Mouse (Mus musculus): ENCODE results near the gene Retreg3. TPM values are rescaled to one million over a fixed set of nuclear protein-coding genes. Genes with fewer than 3 reads are reported as not detected.
"Not testable (repeated sequence)": the region's sequence is repeated elsewhere in the genome, so short reads cannot be mapped to it uniquely, and the experiment has no call there.

Retreg3 gene
- polyA plus RNA-seq, 1 experiment from 2014 or later = 18.4 TPM

DNA sequence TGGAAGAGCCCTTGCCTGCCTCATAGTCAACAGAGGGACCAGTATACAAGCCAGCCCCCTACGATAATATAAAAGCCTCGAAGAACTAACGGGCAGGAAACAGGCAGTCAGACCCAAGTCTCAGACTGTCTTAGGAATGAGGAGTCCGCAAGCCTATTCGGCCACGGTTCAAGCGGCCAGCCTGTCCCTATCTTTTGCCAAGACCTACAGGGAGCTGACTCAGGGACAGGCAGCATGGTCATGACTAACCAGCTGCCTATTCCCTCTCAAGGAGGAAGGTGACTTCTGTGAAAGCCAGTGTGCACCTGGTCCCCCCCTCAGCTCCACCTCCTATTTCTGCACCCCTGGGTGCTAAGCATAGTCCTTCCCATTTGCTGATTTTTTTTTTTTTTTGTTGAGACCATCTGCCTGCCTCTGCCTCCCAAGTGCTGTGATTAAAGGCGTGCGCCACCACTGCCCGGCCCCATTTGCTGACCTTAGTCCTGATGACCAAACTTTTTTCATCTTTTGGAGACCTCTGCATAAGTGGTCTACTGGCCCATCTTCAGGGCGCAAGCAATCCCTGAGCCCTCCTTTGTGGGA, 9.4 kb upstream of the Retreg3 start:
- H3K27me3 ChIP-seq (ENCODE audit: control insufficient read depth, insufficient read depth, low read depth, low read length) = no peaks in the 10 kb centered on the region
- 0 out of 2 replicates have a peak, but pooled peaks cover 4% of the 10 kb centered on the region for H3K4me1 ChIP-seq (replicated peaks; ENCODE audit: control insufficient read depth, insufficient read depth, low read length)
- H3K9ac ChIP-seq (ENCODE audit: low read length) = no peak overlapping the region
- H3K4me2 ChIP-seq (ENCODE audit: low read depth, low read length) = no peak overlapping the region
- H3K27ac ChIP-seq (ENCODE audit: low read length) = no peak overlapping the region
- peaks cover 6% of the 10 kb centered on the region for H3K9me3 ChIP-seq (ENCODE audit: control insufficient read depth, low read length)
- H3K4me3 ChIP-seq (ENCODE audit: low read length) = no peak overlapping the region
- no peak for ATAC-seq (ENCODE audit: low read depth)
- WGBS = 71% methylated on average over 11 of the region's 11 CpGs
- H3K36me3 ChIP-seq (ENCODE audit: control insufficient read depth, insufficient read depth, low read length) = peaks cover 16% of the 10 kb centered on the region

DNA sequence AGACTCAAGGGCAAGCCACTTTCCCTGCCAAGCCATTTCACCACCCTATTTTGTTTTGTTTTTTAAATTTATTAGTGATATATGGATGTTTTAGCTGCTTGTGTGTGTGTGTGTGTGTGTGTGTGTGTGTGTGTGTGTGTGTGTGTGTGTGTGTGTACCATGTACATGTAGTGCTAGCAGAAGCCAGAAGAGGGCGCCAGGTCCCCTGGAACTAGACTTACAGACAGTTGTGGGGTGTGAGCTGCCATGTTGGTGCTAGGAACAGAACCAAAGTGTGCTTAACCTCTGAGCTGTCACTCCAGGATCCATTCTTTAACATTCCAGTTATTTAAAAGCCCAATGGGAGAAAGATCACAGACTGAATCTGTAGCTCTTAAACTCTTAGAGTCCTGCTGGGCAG, 7.4 kb upstream of the Retreg3 start:
- Histone ChIP-seq H3K36me3 (ENCODE audit: control insufficient read depth, insufficient read depth, low read length) (peaks cover 24% of the 10 kb centered on the region), H3K4me2 (ENCODE audit: low read depth, low read length) (no peak overlapping the region), H3K27ac (ENCODE audit: low read length) (no peak overlapping the region), H3K9me3 (ENCODE audit: control insufficient read depth, low read length) (peaks cover 6% of the 10 kb centered on the region), H3K27me3 (ENCODE audit: control insufficient read depth, insufficient read depth, low read depth, low read length) (no peaks in the 10 kb centered on the region), H3K4me1 (replicated peaks; ENCODE audit: control insufficient read depth, insufficient read depth, low read length) (0 out of 2 replicates have a peak, but pooled peaks cover 4% of the 10 kb centered on the region), H3K9ac (ENCODE audit: low read length) (no peak overlapping the region), H3K4me3 (ENCODE audit: low read length) (no peak overlapping the region)
- 93% methylated on average over 1 of the region's 1 CpGs for WGBS
- no peak for ATAC-seq (ENCODE audit: low read depth)

DNA sequence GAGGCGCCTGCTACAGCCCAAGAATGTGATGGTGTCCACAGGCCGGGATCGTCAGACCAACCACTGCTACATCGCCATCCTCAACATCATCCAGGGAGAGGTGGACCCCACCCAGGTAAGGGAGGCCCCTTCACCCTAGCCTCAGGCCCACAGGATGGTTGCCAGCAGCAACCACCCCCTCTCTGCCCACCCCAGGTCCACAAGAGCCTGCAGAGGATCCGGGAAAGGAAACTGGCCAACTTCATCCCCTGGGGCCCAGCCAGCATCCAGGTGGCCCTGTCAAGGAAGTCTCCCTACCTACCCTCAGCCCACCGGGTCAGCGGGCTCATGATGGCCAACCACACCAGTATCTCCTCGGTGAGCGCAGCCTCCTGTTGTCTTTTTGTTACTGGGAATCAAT, 5.3 kb upstream of the Retreg3 start:
- not testable (repeated sequence) for H3K4me1 ChIP-seq (replicated peaks; ENCODE audit: control insufficient read depth, insufficient read depth, low read length); ATAC-seq (ENCODE audit: low read depth); H3K27me3 ChIP-seq (ENCODE audit: control insufficient read depth, insufficient read depth, low read depth, low read length); H3K27ac ChIP-seq (ENCODE audit: low read length); H3K9ac ChIP-seq (ENCODE audit: low read length); H3K4me3 ChIP-seq (ENCODE audit: low read length); H3K4me2 ChIP-seq (ENCODE audit: low read depth, low read length); H3K9me3 ChIP-seq (ENCODE audit: control insufficient read depth, low read length)
- WGBS = 91% methylated on average over 7 of the region's 9 CpGs
- H3K36me3 ChIP-seq (ENCODE audit: control insufficient read depth, insufficient read depth, low read length) = peaks cover 24% of the 10 kb centered on the region

DNA sequence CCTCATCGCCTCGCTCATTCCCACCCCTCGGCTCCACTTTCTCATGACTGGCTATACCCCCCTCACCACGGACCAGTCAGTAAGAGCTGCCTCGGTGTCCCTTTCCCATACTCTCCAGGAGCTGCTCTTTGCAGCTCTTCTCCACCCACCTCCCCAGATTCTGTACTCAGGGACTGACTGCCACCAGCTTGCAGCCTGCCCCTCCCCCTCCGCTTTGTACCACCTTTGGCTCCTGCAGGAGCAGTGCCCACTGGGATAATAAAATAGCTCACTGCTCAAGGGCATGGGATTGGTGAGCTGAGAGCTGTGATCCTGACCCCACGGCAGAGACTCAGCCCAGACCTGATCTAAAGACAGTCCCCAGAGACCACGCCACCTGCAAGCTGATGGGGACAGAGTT, 4.8 kb upstream of the Retreg3 start:
- 96% methylated on average over 8 of the region's 8 CpGs for WGBS
- not testable (repeated sequence) for H3K9me3 ChIP-seq (ENCODE audit: control insufficient read depth, low read length); H3K4me1 ChIP-seq (replicated peaks; ENCODE audit: control insufficient read depth, insufficient read depth, low read length); H3K27ac ChIP-seq (ENCODE audit: low read length); H3K27me3 ChIP-seq (ENCODE audit: control insufficient read depth, insufficient read depth, low read depth, low read length); ATAC-seq (ENCODE audit: low read depth); H3K9ac ChIP-seq (ENCODE audit: low read length); H3K4me3 ChIP-seq (ENCODE audit: low read length); H3K4me2 ChIP-seq (ENCODE audit: low read depth, low read length)
- H3K36me3 ChIP-seq (ENCODE audit: control insufficient read depth, insufficient read depth, low read length) = peaks cover 24% of the 10 kb centered on the region

DNA sequence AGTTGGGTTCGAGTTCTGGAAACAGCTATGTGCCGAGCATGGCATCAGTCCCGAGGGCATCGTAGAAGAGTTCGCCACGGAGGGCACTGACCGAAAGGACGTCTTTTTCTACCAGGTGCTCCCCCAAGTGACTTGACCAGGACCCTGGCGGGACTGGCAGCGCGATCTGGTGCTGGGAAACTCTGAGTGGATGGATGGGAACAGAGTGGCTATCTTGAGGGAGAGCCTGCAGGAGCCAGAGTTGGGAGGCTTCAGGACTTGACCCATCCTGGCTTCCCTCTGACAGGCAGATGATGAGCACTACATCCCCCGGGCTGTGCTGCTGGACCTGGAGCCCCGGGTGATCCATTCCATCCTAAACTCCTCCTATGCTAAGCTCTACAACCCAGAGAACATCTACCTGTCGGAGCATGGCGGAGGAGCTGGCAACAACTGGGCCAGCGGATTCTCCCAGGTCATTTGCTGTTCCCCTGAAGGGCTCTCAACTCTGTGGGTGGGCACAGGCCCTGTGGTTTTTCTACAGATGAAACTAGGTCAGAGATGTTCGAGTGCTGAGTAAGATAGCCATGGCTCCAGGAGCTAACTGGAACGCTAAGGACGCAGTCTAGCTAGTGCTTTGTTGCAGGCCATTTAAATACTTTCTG, 974 bp upstream of the Retreg3 start:
- Histone ChIP-seq H3K4me1 (replicated peaks; ENCODE audit: control insufficient read depth, insufficient read depth, low read length) (peaks cover 19% of the 10 kb centered on the region), H3K4me2 (ENCODE audit: low read depth, low read length) (peak overlapping the region; percentile 96), H3K4me3 (ENCODE audit: low read length) (peak overlapping the region; percentile 90), H3K27ac (ENCODE audit: low read length) (peak overlapping the region; percentile 79), H3K27me3 (ENCODE audit: control insufficient read depth, insufficient read depth, low read depth, low read length) (no peaks in the 10 kb centered on the region), H3K9me3 (ENCODE audit: control insufficient read depth, low read length) (no peaks in the 10 kb centered on the region), H3K36me3 (ENCODE audit: control insufficient read depth, insufficient read depth, low read length) (peaks cover 16% of the 10 kb centered on the region), H3K9ac (ENCODE audit: low read length) (peak overlapping the region; percentile 84)
- no peak for ATAC-seq (ENCODE audit: low read depth)
- WGBS = 12% methylated on average over 19 of the region's 19 CpGs

DNA sequence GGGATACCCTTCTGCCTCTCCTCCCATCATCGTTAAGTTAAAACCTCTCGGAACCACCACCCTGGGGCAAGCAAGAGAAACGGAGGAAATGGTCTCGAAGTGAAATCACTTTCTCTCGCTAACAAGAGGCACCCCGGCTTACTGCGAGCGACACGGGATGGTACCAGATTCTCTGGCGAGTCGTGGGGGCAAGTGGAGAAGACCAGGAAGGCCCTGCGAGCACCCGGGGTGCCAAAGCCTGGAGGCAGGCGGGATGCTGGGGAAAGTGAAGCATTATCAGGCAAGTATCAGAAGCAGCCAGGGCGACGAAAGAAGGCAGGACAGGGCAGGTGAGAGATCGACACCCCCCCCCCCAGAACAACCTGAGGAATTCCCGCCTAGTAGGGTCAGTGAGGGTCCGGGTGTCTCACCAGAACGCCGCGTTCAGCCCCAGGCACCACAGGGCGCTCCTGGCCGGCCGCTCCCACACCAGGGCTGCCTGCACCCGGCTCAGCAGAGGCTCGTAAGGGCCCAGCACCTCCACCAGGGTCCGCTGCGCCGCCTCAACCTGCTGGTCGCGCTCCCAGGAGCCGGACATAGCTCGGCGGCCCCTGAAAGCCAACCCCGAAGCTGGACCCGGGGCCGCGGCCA, 447 bp downstream of the Retreg3 start:
- Histone ChIP-seq H3K4me3 (ENCODE audit: low read length) (peak overlapping the region; percentile 90), H3K9ac (ENCODE audit: low read length) (peak overlapping the region; percentile 91), H3K27me3 (ENCODE audit: control insufficient read depth, insufficient read depth, low read depth, low read length) (no peaks in the 10 kb centered on the region), H3K4me1 (replicated peaks; ENCODE audit: control insufficient read depth, insufficient read depth, low read length) (peaks cover 19% of the 10 kb centered on the region), H3K36me3 (ENCODE audit: control insufficient read depth, insufficient read depth, low read length) (peaks cover 13% of the 10 kb centered on the region), H3K4me2 (ENCODE audit: low read depth, low read length) (peak overlapping the region; percentile 73), H3K27ac (ENCODE audit: low read length) (peak overlapping the region; percentile 87), H3K9me3 (ENCODE audit: control insufficient read depth, low read length) (no peaks in the 10 kb centered on the region)
- WGBS = under 1% methylated on average over 39 of the region's 39 CpGs
- ATAC-seq (ENCODE audit: low read depth) = peak; percentile 79

DNA sequence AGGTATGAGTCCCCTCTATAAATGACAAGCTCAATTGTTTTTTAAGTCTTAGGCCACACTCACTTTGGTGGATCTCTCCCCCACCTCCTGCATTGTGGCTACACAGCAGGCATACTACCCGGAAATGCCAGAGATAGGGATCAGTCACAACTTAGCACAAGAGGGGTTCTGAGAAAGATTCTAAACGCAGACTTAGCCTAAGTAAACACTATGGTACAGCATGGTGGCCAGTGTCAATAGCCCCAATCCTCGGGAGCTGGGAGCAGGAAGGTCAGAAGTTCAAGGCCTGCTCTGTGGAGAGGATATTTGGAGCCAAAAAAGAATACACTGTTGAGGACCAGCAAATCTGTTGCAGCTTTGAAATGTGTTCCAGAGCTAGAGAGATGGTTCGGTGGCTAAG, 1.6 kb downstream of the Retreg3 start:
- Histone ChIP-seq H3K36me3 (ENCODE audit: control insufficient read depth, insufficient read depth, low read length) (peaks cover 7% of the 10 kb centered on the region; the same call in 1 of the 2 replicates), H3K4me3 (ENCODE audit: low read length) (peak overlapping the region; percentile 90), H3K9ac (ENCODE audit: low read length) (peak overlapping the region; percentile 91), H3K27ac (ENCODE audit: low read length) (peak overlapping the region; percentile 20; the same call in 1 of the 2 replicates), H3K4me1 (replicated peaks; ENCODE audit: control insufficient read depth, insufficient read depth, low read length) (peaks cover 19% of the 10 kb centered on the region), H3K9me3 (ENCODE audit: control insufficient read depth, low read length) (no peaks in the 10 kb centered on the region), H3K27me3 (ENCODE audit: control insufficient read depth, insufficient read depth, low read depth, low read length) (no peaks in the 10 kb centered on the region), H3K4me2 (ENCODE audit: low read depth, low read length) (peak overlapping the region; percentile 73)
- ATAC-seq (ENCODE audit: low read depth) = no peak
- WGBS = 22% methylated on average over 4 of the region's 4 CpGs

DNA sequence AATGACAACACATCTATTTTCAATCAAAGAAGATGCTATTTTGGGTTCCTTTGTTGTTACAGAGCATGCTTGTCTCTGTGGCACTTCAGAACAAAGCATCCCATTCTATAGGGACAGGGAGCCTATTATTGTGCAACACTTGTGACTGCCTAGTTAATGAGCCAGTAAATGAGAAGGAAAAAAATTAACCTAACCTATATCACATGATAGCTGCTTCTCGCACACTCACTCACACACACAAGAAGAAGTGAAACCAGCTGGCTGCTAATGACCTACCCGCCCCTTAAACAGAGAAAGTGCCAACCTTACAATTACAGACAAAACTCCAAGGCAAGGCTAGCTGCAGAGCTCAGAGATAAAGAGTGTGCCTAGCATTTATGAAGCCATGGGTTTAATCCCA, 4.1 kb downstream of the Retreg3 start:
- no peak for ATAC-seq (ENCODE audit: low read depth)
- Histone ChIP-seq H3K9me3 (ENCODE audit: control insufficient read depth, low read length) (no peaks in the 10 kb centered on the region), H3K4me3 (ENCODE audit: low read length) (no peak overlapping the region), H3K27ac (ENCODE audit: low read length) (no peak overlapping the region), H3K4me1 (replicated peaks; ENCODE audit: control insufficient read depth, insufficient read depth, low read length) (peaks cover 11% of the 10 kb centered on the region), H3K9ac (ENCODE audit: low read length) (no peak overlapping the region), H3K27me3 (ENCODE audit: control insufficient read depth, insufficient read depth, low read depth, low read length) (no peaks in the 10 kb centered on the region), H3K4me2 (ENCODE audit: low read depth, low read length) (no peak overlapping the region), H3K36me3 (ENCODE audit: control insufficient read depth, insufficient read depth, low read length) (0 out of 2 replicates have a peak, but pooled peaks cover 4% of the 10 kb centered on the region)
- WGBS = 82% methylated on average over 2 of the region's 2 CpGs

DNA sequence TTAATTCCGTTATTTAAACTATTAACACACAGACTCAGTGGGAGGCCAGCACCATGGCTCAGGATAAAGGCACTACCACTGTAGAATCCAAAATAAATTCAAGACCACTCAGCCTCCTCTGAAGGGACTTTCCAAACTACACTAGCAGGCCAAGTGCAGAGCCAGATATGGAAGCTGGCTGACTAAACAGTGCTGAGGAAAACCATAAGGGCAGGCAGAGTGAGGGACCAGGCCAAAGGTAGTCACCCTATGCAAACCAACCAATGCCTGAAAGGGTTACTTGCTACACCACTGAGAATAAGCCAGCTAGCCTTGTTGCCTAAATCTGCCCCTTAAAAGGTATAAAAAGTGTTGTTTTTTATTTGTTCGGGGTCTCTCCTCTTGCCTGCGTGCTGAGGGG, 7.5 kb downstream of the Retreg3 start:
- Histone ChIP-seq H3K36me3 (ENCODE audit: control insufficient read depth, insufficient read depth, low read length) (0 out of 2 replicates have a peak, but pooled peaks cover 4% of the 10 kb centered on the region), H3K4me1 (replicated peaks; ENCODE audit: control insufficient read depth, insufficient read depth, low read length) (no peaks in the 10 kb centered on the region; the same call in 1 of the 2 replicates), H3K4me3 (ENCODE audit: low read length) (no peak overlapping the region), H3K27me3 (ENCODE audit: control insufficient read depth, insufficient read depth, low read depth, low read length) (no peaks in the 10 kb centered on the region), H3K27ac (ENCODE audit: low read length) (no peak overlapping the region), H3K9ac (ENCODE audit: low read length) (no peak overlapping the region), H3K9me3 (ENCODE audit: control insufficient read depth, low read length) (no peaks in the 10 kb centered on the region), H3K4me2 (ENCODE audit: low read depth, low read length) (no peak overlapping the region)
- WGBS = 94% methylated on average over 3 of the region's 3 CpGs
- no peak for ATAC-seq (ENCODE audit: low read depth)
